ENCODE assay signal across 13 mouse cellular contexts in the genomic region with DNA sequence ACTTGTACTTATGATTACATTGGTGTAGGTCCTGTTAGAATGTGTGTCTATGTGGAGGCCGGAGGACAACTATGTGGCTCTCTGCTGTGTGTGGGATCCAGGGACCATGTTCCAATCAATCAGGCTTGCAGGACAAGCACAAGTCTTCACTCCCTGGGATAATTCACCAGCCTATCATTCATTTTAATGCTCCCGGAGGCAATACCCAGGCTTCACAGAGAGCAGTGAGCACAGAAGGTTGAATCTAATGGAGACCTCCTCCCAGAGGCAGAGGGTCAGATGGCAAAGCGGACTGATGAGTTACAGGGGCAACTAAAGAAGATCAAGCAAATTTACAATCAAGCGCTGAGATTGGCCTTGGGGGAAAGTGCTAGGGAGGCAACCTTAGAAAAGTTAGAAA. TPM values are rescaled to one million over a fixed set of nuclear protein-coding genes. Genes with fewer than 3 reads are reported as not detected.
A peak's percentile ranks its signal among the peaks of the same experiment; 100 is the strongest.
DNase-seq lines count a peak whose midpoint lies in the region; ATAC-seq and TF ChIP-seq lines count a peak whose summit lies in the region.
"Had no signal": no experiment of that assay in that cellular context is flagged by ENCODE, and none has a peak within 500 bp of the region (broad histone marks: within the 10 kb centered on the region; RNA-seq: fewer than 3 reads in every experiment).

No protein-coding gene starts in this region.

- TF ChIP-seq CTCF in lung, adult 2 months (IDR thresholded peaks at IDR 0.05; ENCODE audit: insufficient read depth, low read length) = no peak

- WGBS in heart, embryonic 12.5 days = 62% methylated on average over 4 of the region's 4 CpGs
- WGBS in lung, adult 2 months = 48% methylated on average over 4 of the region's 4 CpGs
- WGBS in embryonic facial prominence, embryonic 13.5 days = 50% methylated on average over 4 of the region's 4 CpGs
- 54% methylated on average over 4 of the region's 4 CpGs for WGBS in limb, embryonic 14.5 days

- no peaks in the 10 kb centered on the region for H3K27me3 ChIP-seq in heart, embryonic 12.5 days (replicated peaks)
- H3K27me3 ChIP-seq in embryonic facial prominence, embryonic 13.5 days = no peaks in the 10 kb centered on the region
- no peaks in the 10 kb centered on the region for H3K27me3 ChIP-seq in limb, embryonic 14.5 days (ENCODE audit: control insufficient read depth, insufficient read depth, low read length)

- H3K4me2 ChIP-seq in heart, embryonic 12.5 days = peak overlapping the region; percentile 68
- peak overlapping the region; percentile 47 for H3K4me2 ChIP-seq in embryonic facial prominence, embryonic 13.5 days
- H3K4me2 ChIP-seq in limb, embryonic 14.5 days (replicated peaks; ENCODE audit: low read depth, low read length, severe bottlenecking) = 0 out of 2 replicates have a peak overlapping the region, but pooled peaks have one; percentile 28

- TF ChIP-seq POLR2A in lung, adult 2 months (IDR thresholded peaks at IDR 0.05; ENCODE audit: borderline replicate concordance, extremely low read depth, low read depth, low read length) = no peak
- no peak for TF ChIP-seq POLR2A in limb, embryonic 14.5 days (IDR thresholded peaks at IDR 0.05; ENCODE audit: borderline replicate concordance, extremely low read depth, insufficient read depth, insufficient read length)

- DNase-seq in heart, postnatal 4 days = no peak
- no peak for DNase-seq in lung, adult 2 months
- no peak for DNase-seq in lung, postnatal 25 days (ENCODE audit: low spot score)
- no peak for DNase-seq in limb, embryonic 14.5 days (ENCODE audit: low spot score)
- no peak for DNase-seq in urinary bladder, postnatal 36 days (ENCODE audit: low spot score in 2 of 2)
- DNase-seq: adrenal gland, adult 2 months; cerebellum, adult 11 months; layer of hippocampus, postnatal 36 days; lung, postnatal 36 days; right cerebral cortex, adult 18-20 months had no signal

- no peaks in the 10 kb centered on the region; the same call in 1 of the 2 replicates for H3K36me3 ChIP-seq in heart, embryonic 12.5 days
- peaks cover 11% of the 10 kb centered on the region; the same call in 1 of the 2 replicates for H3K36me3 ChIP-seq in embryonic facial prominence, embryonic 13.5 days
- no peaks in the 10 kb centered on the region for H3K36me3 ChIP-seq in limb, embryonic 14.5 days (ENCODE audit: control insufficient read depth, insufficient read depth, low read length)

- ATAC-seq in heart, embryonic 12.5 days (ENCODE audit: insufficient number of reproducible peaks, low FRiP score) = no peak
- ATAC-seq in embryonic facial prominence, embryonic 13.5 days (ENCODE audit: insufficient number of reproducible peaks, insufficient read depth, low FRiP score, low TSS enrichment, low read depth) = no peak
- no peak for ATAC-seq in limb, embryonic 14.5 days (ENCODE audit: low FRiP score, low read depth)
- ATAC-seq in megakaryocyte-erythroid progenitor cell, adult 5-6 weeks (replicated peaks; ENCODE audit: low FRiP score, low TSS enrichment, poor library complexity, severe bottlenecking) = no peak

- peak overlapping the region; percentile 49 for H3K4me3 ChIP-seq in heart, embryonic 12.5 days
- peak overlapping the region; percentile 36 for H3K4me3 ChIP-seq in lung, adult 2 months (replicated peaks; ENCODE audit: extremely low read depth, low read depth, low read length)
- H3K4me3 ChIP-seq in embryonic facial prominence, embryonic 13.5 days = 0 out of 2 replicates have a peak overlapping the region, but pooled peaks have one; percentile 4
- no peak overlapping the region for H3K4me3 ChIP-seq in limb, embryonic 14.5 days (replicated peaks; ENCODE audit: low read length)

- 0 out of 2 replicates have a peak overlapping the region, but pooled peaks have one; percentile 39 for H3K9ac ChIP-seq in heart, embryonic 12.5 days
- H3K9ac ChIP-seq in embryonic facial prominence, embryonic 13.5 days = no peak overlapping the region; the same call in 1 of the 2 replicates
- no peak overlapping the region for H3K9ac ChIP-seq in limb, embryonic 14.5 days (ENCODE audit: low read depth, low read length, severe bottlenecking)

- H3K9me3 ChIP-seq in heart, embryonic 12.5 days (replicated peaks) = no peaks in the 10 kb centered on the region
- no peaks in the 10 kb centered on the region for H3K9me3 ChIP-seq in embryonic facial prominence, embryonic 13.5 days
- no peaks in the 10 kb centered on the region for H3K9me3 ChIP-seq in limb, embryonic 14.5 days (ENCODE audit: control insufficient read depth, low read length)

- H3K27ac ChIP-seq in heart, embryonic 12.5 days (ENCODE audit: poor library complexity, severe bottlenecking) = peak overlapping the region; percentile 80
- H3K27ac ChIP-seq in embryonic facial prominence, embryonic 13.5 days = 0 out of 2 replicates have a peak overlapping the region, but pooled peaks have one; percentile 28
- H3K27ac ChIP-seq in limb, embryonic 14.5 days (replicated peaks; ENCODE audit: low read depth, low read length) = no peak overlapping the region

- peaks cover 54% of the 10 kb centered on the region for H3K4me1 ChIP-seq in heart, embryonic 12.5 days (replicated peaks)
- H3K4me1 ChIP-seq in lung, adult 2 months (ENCODE audit: control insufficient read depth, insufficient read depth, low read length) = peaks cover 19% of the 10 kb centered on the region
- peaks cover 45% of the 10 kb centered on the region for H3K4me1 ChIP-seq in embryonic facial prominence, embryonic 13.5 days
- H3K4me1 ChIP-seq in limb, embryonic 14.5 days (ENCODE audit: control insufficient read depth, insufficient read depth, low read length) = peaks cover 37% of the 10 kb centered on the region

RNA-seq across cellular contexts. Expression of a gene that starts 8.7 kb away (rescaled TPM):
- polyA plus RNA-seq in heart, embryonic 12.5 days (2016; fragmentation: Nextera tagmentation; extraction: Ambion mirVana) = 35.4 and 36.0 TPM in 2 replicates
- 10 to 100 TPM; 38.2 to 41.4 TPM for total RNA-seq in heart, postnatal 4 days (2021)
- 167 and 260 TPM in 2 replicates for polyA plus RNA-seq in lung, adult 2 months (2012; rRNA removed)
- 19.4 and 21.8 TPM in 2 replicates for polyA plus RNA-seq in embryonic facial prominence, embryonic 13.5 days (2015; fragmentation: Nextera tagmentation; extraction: Ambion mirVana)
- 36.8 and 52.0 TPM in 2 replicates for polyA plus RNA-seq in limb, embryonic 14.5 days (2012; rRNA removed)
- 18.5 and 20.3 TPM in 2 replicates for polyA plus RNA-seq in limb, embryonic 14.5 days (2014; fragmentation: Nextera tagmentation; extraction: Ambion mirVana)
- total RNA-seq in megakaryocyte-erythroid progenitor cell, adult 5-6 weeks (2014; fragmentation: Nextera tagmentation) = 2.5 and 5.4 TPM in 2 replicates
- 1.1 and 1.4 TPM in 2 replicates for total RNA-seq in megakaryocyte-erythroid progenitor cell, adult 5-6 weeks (2017)

RNA-seq across cellular contexts. Expression of a gene that starts 11.3 kb away (rescaled TPM):
- polyA plus RNA-seq in heart, embryonic 12.5 days (2016; fragmentation: Nextera tagmentation; extraction: Ambion mirVana) = not detected in 2 replicates
- total RNA-seq in heart, postnatal 4 days (2021) = not detected
- polyA plus RNA-seq in lung, adult 2 months (2012; rRNA removed) = 0.18 and 0.41 TPM in 2 replicates
- 0.34 and 0.58 TPM in 2 replicates for polyA plus RNA-seq in embryonic facial prominence, embryonic 13.5 days (2015; fragmentation: Nextera tagmentation; extraction: Ambion mirVana)
- 0.14 and 0.15 TPM in 2 replicates for polyA plus RNA-seq in limb, embryonic 14.5 days (2012; rRNA removed)
- not detected in 2 replicates for polyA plus RNA-seq in limb, embryonic 14.5 days (2014; fragmentation: Nextera tagmentation; extraction: Ambion mirVana)
- total RNA-seq in megakaryocyte-erythroid progenitor cell, adult 5-6 weeks (2014; fragmentation: Nextera tagmentation) = not detected in 2 replicates
- total RNA-seq in megakaryocyte-erythroid progenitor cell, adult 5-6 weeks (2017) = not detected in 2 replicates
- total RNA-seq: adrenal gland, adult 2 months had no signal
- polyA plus RNA-seq: adrenal gland, adult 2 months had no signal

RNA-seq across cellular contexts. Expression of a gene that starts 16.7 kb away (rescaled TPM):
- 67.5 and 73.3 TPM in 2 replicates for polyA plus RNA-seq in heart, embryonic 12.5 days (2016; fragmentation: Nextera tagmentation; extraction: Ambion mirVana)
- 10 to 100 TPM; 38.2 to 46.0 TPM for total RNA-seq in heart, postnatal 4 days (2021)
- polyA plus RNA-seq in lung, adult 2 months (2012; rRNA removed) = 103 and 137 TPM in 2 replicates
- polyA plus RNA-seq in embryonic facial prominence, embryonic 13.5 days (2015; fragmentation: Nextera tagmentation; extraction: Ambion mirVana) = 102 and 114 TPM in 2 replicates
- 211 and 240 TPM in 2 replicates for polyA plus RNA-seq in limb, embryonic 14.5 days (2012; rRNA removed)
- polyA plus RNA-seq in limb, embryonic 14.5 days (2014; fragmentation: Nextera tagmentation; extraction: Ambion mirVana) = 84.7 and 87.1 TPM in 2 replicates
- total RNA-seq in megakaryocyte-erythroid progenitor cell, adult 5-6 weeks (2014; fragmentation: Nextera tagmentation) = 95.7 and 133 TPM in 2 replicates
- 29.6 and 46.5 TPM in 2 replicates for total RNA-seq in megakaryocyte-erythroid progenitor cell, adult 5-6 weeks (2017)

RNA-seq across cellular contexts. Expression of a gene that starts 25.6 kb away (rescaled TPM):
- 18.7 and 20.3 TPM in 2 replicates for polyA plus RNA-seq in heart, embryonic 12.5 days (2016; fragmentation: Nextera tagmentation; extraction: Ambion mirVana)
- total RNA-seq in heart, postnatal 4 days (2021) = 10 to 100 TPM; 10.5 to 12.5 TPM
- polyA plus RNA-seq in lung, adult 2 months (2012; rRNA removed) = 42.1 and 42.3 TPM in 2 replicates
- 29.7 and 34.1 TPM in 2 replicates for polyA plus RNA-seq in embryonic facial prominence, embryonic 13.5 days (2015; fragmentation: Nextera tagmentation; extraction: Ambion mirVana)
- 75.7 and 101 TPM in 2 replicates for polyA plus RNA-seq in limb, embryonic 14.5 days (2012; rRNA removed)
- polyA plus RNA-seq in limb, embryonic 14.5 days (2014; fragmentation: Nextera tagmentation; extraction: Ambion mirVana) = 30.7 and 33.4 TPM in 2 replicates
- 94.2 and 96.1 TPM in 2 replicates for total RNA-seq in megakaryocyte-erythroid progenitor cell, adult 5-6 weeks (2014; fragmentation: Nextera tagmentation)
- total RNA-seq in megakaryocyte-erythroid progenitor cell, adult 5-6 weeks (2017) = 45.7 and 66.1 TPM in 2 replicates

RNA-seq across cellular contexts. Expression of a gene that starts 27.5 kb away (rescaled TPM):
- 38.5 and 39.3 TPM in 2 replicates for polyA plus RNA-seq in heart, embryonic 12.5 days (2016; fragmentation: Nextera tagmentation; extraction: Ambion mirVana)
- 10 to 100 TPM; 16.7 to 18.6 TPM for total RNA-seq in heart, postnatal 4 days (2021)
- polyA plus RNA-seq in lung, adult 2 months (2012; rRNA removed) = 65.3 and 67.8 TPM in 2 replicates
- polyA plus RNA-seq in embryonic facial prominence, embryonic 13.5 days (2015; fragmentation: Nextera tagmentation; extraction: Ambion mirVana) = 65.1 and 72.3 TPM in 2 replicates
- polyA plus RNA-seq in limb, embryonic 14.5 days (2012; rRNA removed) = 82.6 and 169 TPM in 2 replicates
- 81.2 and 86.2 TPM in 2 replicates for polyA plus RNA-seq in limb, embryonic 14.5 days (2014; fragmentation: Nextera tagmentation; extraction: Ambion mirVana)
- total RNA-seq in megakaryocyte-erythroid progenitor cell, adult 5-6 weeks (2014; fragmentation: Nextera tagmentation) = 29.8 and 30.9 TPM in 2 replicates
- total RNA-seq in megakaryocyte-erythroid progenitor cell, adult 5-6 weeks (2017) = 17.1 and 17.4 TPM in 2 replicates
